Mouse (Mus musculus) lung, postnatal 10 days (tissue): ENCODE data around the gene Slc29a4.

ENCODE experiments used
- DNase-seq: peaks from one replicate; pipeline ENCODE4 v3.0.0; 2021

The Slc29a4 gene

DNA sequence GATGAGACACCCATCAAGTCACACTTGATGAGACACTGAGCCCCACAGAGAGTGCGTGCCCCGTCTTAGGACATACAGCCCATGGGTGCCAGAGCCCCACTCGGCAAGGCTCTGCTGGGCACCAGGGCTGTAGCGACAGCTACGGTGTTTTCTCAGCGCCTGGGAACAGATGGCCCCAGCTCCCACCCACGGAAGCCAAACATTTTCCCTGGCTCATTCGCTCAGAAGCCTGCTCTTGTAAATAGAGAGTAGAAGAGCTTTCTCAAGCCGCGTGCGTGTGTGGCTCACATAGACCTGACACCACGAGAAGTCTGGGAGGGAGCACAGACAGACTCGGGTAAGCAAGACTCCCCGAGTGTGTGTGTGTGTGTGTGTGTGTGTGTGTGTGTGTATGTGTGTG, at the start of gene Slc29a4:
TSS of gene Slc29a4 (plus strand) at position 265 of the 400 bp plus-strand sequence.
- DNase-seq, result no peak

DNA sequence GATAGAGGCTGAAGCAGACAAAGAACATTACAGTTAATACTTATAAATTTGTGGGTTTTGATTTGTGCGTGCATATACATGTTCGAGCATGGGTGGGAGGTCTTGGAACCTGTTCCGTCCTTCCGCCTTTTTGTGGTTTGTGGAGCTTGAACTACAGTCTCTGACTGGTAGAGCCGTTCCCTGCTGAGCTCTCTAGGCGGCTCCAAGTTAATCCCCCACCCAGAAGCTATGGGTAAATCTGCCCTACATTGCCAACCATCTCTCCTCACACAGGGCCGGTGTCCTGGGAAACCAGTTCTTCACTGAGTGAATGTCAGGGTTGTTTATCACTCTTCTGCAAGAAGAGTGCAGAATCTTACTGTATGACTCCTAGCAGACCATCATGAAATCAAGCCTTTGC, 44.1 kb upstream of the Slc29a4 start:
- DNase-seq, result no peak

DNA sequence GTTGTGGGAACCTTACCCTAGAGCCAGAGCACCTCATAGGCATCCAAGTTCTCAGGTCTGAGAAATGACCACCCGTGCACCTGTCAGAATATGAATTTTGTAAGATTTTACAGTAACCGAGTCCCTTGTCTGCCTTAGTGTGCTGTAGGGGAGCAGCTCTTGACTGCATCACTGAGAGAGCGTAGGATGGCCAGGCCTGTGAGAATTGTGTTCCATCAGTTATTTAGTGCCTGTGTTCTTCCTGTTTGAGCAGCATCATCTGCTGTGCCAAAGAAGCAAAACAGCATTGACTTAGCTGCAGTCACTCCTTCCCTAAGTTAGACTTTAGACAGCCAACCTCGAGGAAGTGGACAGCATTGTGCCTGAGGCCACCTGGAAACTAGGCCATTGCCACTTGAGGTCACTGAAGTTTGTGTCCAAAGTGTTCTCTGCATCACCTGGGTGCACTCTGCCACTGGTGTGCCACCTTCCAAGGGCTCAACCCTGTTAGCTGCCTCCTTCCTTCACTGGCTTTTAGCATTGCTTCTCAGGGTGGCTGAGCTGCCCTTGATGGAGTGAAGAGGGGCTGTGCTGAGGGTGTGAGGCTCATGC, 42.8 kb upstream of the Slc29a4 start:
- no peak for DNase-seq

DNA sequence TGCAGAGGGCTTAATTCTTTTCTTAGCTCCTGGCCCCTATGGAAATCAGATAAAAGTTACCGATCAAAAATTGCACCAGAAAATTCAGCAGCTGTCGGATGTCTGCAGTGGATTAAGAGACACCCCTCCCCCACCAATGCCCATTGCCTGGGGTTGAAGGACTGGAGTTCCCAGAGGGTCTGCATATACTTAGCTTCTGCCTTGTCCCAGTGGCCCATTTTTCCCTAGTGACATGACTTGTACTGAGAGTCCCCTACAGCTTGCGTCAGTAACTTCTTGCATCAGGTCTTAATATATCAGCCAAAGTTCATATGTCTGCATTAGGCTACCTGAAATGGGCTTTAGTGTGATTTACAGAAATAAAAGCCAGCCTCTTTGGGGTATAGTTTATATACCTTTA, 41.9 kb upstream of the Slc29a4 start:
- DNase-seq, result peak; percentile 13

DNA sequence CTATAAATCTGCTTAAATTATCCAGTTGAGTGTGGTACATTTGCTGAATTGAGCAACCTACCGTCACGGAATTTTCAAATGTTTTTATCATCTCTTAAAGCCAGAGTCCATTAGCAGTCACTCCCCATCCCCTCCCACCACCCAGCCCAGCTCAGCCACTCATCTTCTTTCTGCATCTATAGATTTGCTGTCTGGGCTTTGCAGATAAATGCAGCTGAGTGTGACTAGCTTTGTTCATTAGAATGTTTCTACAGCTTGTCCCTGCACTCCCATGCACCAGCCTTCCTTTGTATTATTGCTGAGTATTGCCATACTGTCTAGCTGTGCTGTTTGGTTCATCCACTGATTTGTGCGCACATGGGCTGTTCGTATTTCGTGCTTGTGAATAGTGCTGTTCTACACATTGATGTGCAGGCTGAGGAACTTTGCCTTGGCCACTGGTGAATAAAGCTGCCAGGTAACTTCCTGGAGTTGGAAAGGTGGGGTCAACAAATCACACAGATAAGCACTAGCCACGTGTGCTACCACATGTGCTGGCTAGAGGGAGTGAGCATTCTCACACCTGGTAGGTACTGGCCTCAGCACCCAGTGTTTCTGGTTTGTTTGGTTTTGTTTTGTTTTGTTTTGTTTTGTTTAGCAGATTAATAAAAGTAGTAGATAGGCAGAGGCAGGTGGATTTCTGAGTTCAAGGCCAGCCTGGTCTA, 41.4 kb upstream of the Slc29a4 start:
- DNase-seq, result no peak

DNA sequence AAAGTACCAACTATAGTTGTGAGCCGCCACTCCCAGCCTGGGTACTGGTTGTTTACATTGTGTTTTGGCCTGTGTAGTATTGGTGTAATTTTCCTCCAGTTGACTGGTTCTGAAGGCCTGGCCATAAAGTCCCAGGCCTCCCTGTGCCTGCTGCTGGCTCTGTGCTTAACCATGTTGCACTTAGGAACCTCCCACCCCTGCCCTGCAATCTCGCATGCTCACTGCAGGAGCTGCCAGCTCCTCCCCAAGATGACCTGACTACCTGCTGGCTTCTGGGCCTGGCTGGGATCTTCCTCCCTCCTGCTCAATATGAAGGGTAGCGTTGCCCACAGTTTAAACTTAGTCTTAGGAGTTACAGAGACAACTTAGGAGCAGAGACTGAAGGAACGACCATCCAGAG, 40.0 kb upstream of the Slc29a4 start:
- DNase-seq, result no peak

DNA sequence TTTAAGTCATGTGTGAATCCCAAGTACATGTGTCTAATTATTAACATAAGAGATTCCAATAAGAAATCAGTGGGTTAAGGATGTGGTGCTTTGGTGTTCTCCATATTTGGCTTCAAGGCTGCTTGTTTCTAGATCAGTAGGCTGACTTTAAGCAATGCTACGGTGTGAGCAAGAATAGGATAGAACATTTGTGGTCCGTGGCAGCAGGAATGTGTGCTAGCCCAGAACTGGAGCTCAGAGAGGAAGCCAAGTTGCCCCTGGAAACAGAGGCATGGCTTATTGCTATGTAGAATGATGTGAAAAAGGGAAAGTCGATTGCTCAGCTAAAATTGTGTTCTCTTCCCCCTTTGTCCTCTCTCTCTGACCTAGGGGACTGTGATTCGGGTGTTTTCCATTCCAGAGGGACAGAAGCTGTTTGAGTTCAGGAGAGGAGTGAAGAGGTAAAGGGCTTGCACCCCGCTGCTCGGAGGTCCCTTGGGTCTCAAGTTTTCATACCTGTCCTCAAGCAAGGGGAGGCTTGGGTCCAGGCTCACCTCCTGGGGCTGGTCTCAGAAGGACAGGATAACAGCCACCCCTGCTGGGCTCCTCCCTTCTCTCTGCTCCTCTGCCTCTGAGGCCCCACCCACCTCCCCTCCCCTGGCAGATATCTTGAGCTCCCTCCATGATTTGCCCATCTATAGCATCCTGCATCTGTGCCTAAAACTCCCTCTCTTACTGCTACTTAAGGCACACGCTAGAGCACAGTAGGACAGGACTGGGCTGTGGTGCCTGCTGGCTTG, 31.5 kb upstream of the Slc29a4 start:
- no peak for DNase-seq

DNA sequence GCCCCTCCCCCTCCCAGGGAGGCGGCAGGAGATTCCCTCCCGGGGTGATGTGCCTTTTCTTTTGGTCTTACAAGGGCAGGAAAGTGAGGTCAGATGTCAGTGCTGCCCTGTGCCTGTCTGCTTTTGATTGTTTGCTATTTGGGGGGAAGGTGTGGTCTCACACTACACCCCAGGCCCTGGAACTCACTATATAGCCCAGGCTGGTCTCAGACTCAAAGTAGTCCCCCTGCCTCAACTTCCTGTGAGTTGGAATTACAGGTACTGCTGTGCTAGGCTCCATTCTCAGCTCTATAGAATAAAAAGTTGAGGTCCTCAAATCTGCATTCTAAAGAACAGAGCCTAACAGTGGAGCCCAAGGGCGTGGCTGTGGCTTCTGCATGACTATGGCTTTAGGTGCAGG, 24.4 kb upstream of the Slc29a4 start:
- DNase-seq, result no peak

DNA sequence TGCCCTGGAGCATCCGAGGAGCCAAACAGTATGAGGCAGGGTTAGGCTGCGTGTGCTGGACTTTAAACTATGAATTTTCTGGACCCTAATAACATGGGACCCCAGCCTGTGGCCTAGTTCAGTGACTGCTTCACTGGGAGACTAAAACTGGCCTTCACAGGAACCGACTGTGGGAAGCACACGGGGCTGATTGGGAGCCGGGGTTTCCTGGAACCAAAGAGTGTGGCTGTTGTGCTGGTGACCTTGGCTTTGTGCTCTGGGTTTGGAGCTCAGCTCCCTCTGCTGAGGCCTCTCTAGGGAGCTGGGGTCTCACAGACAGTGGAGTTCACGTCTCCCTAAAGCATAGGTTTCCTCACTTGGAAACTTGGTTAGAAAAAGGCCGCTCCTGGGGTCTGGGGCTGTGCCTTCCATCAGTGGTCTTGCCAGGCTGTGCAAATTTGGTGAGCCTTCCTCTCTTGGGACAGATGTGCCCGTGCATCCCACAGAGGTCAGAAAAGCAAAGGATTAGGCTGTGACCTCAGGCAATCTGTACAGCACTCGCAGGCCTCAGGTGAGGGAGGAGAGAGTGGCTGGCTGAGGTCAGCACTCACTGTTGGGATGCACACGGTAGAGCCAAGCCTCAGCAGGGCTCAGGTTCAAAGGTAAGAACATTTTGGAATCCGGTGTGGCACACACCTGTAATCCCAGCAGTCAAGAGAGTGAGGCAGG, 23.6 kb upstream of the Slc29a4 start:
- DNase-seq, result no peak

DNA sequence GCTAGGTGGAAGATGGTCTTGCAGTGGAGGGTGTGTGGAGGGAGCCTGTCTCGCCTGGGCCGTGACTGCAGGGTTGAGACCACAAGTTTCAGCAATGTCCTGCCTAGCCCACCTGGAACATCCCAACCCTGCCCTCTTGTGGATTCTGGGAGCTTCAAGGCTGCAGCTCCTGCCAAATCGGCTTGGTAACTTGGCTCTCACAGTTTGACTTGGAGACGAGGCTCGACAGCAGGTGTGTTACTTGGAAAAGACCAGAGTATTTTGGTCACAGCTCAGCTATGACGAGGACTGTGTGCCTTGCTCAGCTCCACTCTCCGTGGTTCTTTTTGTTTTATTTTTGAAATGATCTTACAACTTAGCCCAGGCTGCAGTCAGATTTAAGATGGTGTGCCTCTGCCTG, 22.6 kb upstream of the Slc29a4 start:
- DNase-seq, result no peak

DNA sequence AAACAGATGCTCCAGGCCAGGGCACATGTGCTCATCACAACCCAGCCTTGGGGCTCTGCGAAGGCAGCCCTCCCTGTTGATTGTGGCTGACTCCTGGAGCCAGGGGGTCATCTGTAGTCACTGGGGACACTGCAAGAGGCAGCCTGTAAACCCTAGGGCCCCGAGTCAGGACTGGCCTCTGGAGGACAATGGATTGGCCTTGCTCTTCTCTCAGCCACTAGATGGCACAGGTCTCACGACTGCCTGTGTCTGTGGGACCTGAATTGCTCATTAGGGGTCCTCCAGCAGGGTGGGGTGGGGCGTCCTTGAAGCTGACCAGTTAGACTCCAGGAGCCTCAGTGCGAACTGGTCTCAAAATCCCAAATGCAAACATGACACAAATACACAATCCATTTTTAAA, 19.2 kb upstream of the Slc29a4 start:
- peak; percentile 16 for DNase-seq

DNA sequence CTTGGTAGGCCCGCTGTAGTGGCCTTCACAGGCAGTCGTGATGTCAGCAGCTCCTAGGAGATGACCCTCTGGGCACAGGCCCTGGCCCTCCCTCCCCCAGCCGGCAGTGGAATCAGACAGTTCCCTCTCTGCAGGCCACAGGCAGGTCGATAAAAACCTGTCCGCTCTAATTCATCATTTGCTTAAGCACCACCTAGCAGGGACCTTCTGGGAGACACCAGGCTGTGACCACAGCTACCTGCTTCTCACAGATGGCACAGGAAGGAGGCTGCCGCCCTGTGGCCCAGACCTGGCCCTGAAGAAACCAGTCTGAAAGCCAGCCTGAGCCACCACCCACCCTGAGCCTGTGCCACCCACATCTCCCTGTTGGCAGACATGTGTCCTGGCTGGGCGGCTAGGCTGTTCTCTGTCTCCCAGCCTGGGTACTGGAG, 14.2 kb upstream of the Slc29a4 start:
- DNase-seq, result no peak

DNA sequence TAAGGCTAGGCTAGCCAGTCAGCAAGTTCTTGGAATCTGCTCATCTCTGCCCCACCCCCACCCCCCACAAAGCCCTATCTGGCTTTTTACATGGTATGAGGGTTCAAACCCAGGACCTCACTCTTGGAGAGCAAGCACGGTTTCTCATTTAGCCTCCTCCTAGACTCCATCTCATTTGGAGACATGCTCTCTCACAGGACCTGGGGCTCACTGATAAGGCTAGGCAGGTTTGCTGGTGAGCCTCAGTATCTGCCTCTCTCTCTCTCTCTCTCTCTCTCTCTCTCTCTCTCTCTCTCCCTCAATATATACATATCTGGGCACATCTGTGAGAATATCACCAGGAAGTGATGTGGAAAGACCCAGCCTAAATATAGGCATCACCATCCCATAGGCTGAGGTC, 13.2 kb upstream of the Slc29a4 start:
- no peak for DNase-seq

DNA sequence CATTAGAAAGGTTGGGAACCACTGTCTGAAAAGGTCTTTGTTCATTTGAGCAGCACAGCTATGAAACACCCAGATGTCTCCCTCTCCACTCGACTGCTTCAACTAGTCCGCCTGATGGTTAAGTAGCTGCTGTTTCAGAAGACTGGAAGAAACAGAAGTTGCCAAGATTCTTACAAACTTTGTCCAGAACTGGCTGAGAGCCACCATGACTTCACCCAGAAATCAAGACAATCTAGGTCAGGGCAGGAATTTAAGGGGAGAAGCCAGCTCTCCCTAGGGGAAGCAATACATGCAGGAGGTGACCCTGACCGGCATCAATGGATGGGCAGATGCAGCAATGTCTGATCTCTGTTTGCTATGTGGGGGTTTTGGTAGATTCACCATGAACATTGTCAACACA, 10.4 kb upstream of the Slc29a4 start:
- peak; percentile 12 for DNase-seq

DNA sequence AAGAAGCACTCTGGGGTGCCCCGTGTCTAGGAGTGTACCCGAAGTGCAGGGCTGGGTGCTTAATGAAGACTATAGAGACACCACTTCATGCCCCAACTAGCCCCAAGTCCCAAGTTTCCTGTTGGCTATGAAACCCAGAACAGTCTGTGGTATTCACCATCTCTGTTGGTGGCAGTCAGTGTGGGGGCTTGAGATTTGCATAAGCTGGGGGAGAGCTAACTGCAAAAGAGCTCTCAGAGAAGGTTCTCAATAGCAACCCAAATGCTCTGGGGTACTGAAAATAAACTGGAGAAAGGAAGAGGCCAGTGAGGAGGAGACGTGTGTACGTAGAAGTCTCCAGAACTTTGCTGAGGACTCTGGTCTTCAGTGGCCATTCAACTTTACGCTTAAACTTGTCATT, 9.8 kb upstream of the Slc29a4 start:
- DNase-seq, result no peak

DNA sequence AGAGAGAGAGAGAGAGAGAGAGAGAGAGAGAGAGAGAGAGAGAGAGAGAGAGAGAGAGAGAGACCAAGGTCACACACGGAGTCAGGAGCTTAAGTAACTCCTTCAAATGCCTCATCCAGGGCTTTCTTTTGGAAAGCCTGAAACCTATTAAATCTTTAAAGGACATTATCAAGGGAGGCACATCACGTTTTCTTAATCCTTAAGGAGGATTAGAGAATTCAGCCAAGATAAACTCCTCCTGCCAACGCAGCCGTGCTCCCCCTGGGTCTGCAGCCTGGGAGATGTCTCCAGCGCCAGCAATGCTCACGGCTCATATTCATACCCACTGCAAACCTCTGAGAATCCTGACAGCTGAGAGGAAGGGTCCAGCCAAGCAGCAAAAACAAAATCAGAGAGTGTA, 3.4 kb upstream of the Slc29a4 start:
- DNase-seq, result no peak

DNA sequence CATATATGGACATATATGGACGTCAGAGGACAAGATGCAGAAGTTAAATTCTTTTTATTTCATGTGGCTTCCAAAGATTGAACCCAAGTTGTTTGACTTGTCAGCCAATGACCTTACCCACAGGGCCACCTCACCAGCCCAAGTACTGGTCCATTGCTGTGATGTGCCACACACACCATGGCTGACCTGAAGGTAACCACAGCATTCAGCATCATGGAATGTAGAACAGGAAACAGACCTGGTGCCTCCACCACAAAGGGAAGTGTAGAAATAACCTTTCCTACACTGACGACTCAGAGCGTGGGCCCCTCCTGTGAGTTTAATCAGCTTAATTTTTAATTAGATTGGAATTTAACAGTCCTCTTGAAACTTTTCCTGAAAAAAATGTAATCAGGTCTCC, 2.0 kb upstream of the Slc29a4 start:
- DNase-seq, result no peak

DNA sequence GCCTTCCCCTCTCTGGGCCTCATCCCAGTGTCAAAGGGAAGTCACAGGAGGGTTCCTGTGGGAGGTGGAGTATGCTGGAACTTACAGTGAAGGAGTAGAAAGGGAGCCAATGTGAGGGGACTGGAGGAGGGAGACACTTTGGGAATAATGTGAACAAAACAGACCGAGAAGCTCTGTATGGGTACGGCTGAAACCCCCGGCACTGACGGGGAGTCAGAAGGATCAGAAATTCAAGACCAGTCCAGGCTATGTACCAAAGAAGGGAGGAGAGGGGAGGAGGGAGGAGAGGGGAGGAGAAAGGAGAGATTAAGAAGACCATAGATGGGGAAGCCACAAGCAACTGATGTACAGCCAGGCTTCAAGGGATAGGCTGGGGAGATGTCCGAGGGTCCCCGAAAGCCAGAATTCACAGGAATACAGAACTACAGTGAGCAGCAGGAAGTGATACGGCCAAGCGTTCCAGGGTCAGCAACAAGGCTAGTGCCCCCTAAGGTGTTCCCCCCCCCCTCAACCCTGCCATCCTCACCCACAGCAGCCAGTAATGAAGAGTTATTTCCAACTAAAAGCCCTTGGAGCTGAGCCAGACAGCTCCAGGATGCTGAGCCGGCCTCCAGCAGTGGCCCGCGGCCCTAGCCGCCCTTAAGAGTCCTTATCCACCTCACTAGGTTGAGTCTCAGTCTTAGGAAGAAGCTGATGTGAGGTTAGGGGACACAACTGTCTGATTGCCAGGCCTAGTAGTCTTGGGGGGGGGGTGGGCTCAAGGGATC, 842 bp downstream of the Slc29a4 start:
- no peak for DNase-seq

DNA sequence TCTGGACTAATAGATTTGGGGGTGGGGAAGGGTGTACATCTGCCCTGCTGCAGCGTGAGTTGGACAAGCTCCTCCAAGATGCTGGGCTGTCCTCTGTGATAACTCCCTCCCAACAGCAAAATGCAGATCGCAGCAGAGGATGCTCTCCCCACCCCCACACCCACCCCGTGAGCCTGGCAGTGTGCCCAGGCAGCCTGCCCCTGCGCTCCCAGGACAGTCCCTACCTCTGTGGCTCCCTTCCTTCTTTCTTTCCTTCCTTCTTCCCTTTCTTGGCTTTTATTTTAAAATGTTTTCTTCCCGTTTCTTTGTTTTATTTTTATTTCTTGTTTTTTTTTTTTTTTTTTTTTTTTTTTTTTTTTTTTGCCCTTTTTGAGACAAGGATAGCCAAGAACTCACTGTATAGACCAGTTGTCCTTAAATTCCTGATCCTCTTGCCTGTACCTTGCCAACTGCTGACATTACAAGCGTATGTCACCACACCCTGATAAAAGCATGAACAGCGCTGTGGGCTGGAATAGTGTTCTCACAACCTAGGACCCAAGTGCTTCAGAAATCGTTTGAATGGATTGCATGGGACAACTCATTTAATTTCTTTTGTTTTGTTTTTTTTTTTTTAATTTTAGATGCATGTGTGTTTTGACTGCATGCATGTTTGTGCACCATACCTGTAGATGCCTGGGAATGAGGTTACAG, 1.6 kb downstream of the Slc29a4 start:
- no peak for DNase-seq

DNA sequence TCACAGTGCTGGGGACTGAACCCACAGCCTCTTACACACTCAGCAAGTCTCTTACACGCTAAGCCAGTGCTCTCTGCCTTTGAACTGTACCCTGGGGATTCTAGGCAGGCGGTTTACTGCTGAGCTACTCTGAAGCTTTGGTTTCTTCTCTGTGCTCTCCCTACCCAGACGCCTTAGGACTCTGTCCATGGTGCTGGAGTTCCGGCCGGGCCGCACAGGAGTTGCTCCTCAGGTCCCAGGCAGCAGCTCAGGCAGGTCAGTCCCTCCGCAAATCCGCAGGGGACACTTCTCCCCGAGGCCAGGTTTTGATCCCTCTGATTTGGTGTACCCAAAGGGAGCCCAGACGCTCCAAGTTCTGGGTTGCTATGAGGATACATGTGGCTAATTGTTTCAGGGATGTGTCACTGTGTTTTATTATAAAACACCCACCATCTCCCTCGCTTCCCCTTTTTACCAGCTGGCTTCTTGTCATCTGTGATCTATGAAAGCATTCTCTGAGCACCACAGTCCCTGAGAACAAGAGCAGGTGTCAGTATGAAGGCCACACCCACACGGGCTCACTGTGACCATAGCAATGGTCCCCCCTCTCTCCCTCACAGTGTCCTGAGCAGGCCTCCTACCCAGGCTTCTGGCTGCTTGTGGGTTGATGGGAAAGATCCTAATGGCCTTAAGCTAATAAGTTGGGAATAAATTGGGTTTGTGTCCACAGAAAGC, 2.5 kb downstream of the Slc29a4 start:
- DNase-seq, result peak; percentile 61

DNA sequence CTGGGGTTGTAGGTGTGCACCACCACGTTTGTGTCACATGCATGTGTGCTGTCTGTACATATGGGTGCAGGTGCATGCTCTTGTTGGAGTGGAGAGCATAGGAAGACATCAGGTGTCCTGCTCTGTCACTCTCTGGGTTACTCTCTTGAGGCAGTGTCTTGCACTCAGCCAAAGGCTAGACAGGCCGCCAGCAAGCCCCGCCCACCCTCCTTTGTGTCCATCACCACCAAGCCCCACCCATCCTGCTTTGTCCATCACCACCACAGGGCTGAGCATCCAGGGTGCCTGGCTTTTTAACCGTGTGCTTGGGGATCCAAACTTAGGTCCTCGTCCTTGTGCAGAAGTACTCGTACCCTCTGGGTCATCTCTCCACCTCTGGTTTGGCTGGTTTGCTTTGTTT, 3.9 kb downstream of the Slc29a4 start:
- no peak for DNase-seq

DNA sequence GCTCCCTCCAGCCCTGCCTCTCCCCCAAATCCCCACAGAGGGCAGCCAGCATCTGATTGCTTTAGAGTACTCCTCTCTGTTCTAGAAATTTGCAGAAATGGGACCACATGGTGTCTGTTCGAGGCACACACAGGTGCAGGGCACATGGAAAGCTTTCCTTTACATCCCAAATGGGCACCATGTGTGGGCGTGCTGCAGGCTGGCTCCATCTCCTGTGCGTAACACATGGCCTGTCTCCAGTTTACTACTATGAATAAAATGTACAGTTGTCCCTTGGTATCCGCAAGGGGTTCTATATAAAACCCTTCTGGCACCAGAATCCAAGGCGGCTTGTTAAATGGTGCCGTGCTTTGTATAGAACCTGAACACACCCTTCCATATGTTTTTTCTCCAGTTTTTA, 4.6 kb downstream of the Slc29a4 start:
- no peak for DNase-seq
